Mouse (Mus musculus) forebrain, embryonic 14.5 days (tissue): ENCODE data around the gene Zkscan5. TPM values are rescaled to one million over a fixed set of nuclear protein-coding genes. Genes with fewer than 3 reads are reported as not detected.

ENCODE experiments used
- ATAC-seq: fragments of 200-750 bp; cut with Nextera tagmentation; 2 replicates; pipeline ENCODE4 v1.8.0; 2017; ENCODE audit warnings: mild to moderate bottlenecking, moderate library complexity
- DNase-seq: peaks from one replicate; pipeline ENCODE4 v3.0.0-alpha.2; 2015; ENCODE audit warnings: low spot score
- H3K27ac ChIP-seq: fragments of 300-500 bp; sonication (generic); 2 replicates; pipeline ENCODE4 v1.5.1; 2014; ENCODE audit warnings: low read depth, mild to moderate bottlenecking, control low read depth, low read length, moderate library complexity
- H3K27me3 ChIP-seq: fragments of 300-500 bp; sonication (generic); replicated peaks from 2 replicates; pipeline ENCODE4 v1.6.1; 2014; ENCODE audit warnings: low read length, control low read depth, mixed read lengths; ENCODE audit not compliant: control insufficient read depth, insufficient read depth
- H3K36me3 ChIP-seq: fragments of 300-500 bp; sonication (generic); 2 replicates; pipeline ENCODE4 v1.6.1; 2014; ENCODE audit warnings: low read length, control low read depth; ENCODE audit not compliant: control insufficient read depth, insufficient read depth
- H3K4me1 ChIP-seq: fragments of 300-500 bp; sonication (generic); 2 replicates; pipeline ENCODE4 v1.6.1; 2014; ENCODE audit warnings: antibody characterized with exemption, low read length, control low read depth; ENCODE audit not compliant: control insufficient read depth, insufficient read depth
- H3K4me2 ChIP-seq: fragments of 300-500 bp; sonication (generic); 2 replicates; pipeline ENCODE4 v1.6.1; 2014; ENCODE audit warnings: mild to moderate bottlenecking, control low read depth, low read length
- H3K4me3 ChIP-seq: fragments of 300-500 bp; sonication (generic); 2 replicates; pipeline ENCODE4 v1.5.1; 2014; ENCODE audit warnings: low read depth, low read length, control low read depth
- H3K9ac ChIP-seq: fragments of 300-500 bp; sonication (generic); 2 replicates; pipeline ENCODE4 v1.6.1; 2014; ENCODE audit warnings: mild to moderate bottlenecking, low read length, control low read depth, moderate library complexity
- H3K9me3 ChIP-seq: fragments of 300-500 bp; sonication (generic); replicated peaks from 2 replicates; pipeline ENCODE4 v1.6.1; 2016; ENCODE audit warnings: low read length, control low read depth, mixed read lengths; ENCODE audit not compliant: control insufficient read depth
- WGBS: fragments of 180-500 bp; shearing (Covaris S2); extraction: QIAGEN DNeasy Blood & Tissue Kit; methylation state at CpG from one replicate; pipeline ENCODE4 v1.1.7; 2014; 5-methylcytosine and 5-hydroxymethylcytosine counted together
- polyA plus RNA-seq: library from polyadenylated mRNA; unstranded; fragments of >200 nt; fragmentation: Nextera tagmentation; extraction: Ambion mirVana; gene quantifications from 2 replicates; pipeline ENCODE4 v1.2.1, GENCODE M21; 2014

Zkscan5 gene
- polyA plus RNA-seq, 1 experiment from 2014 or later, result 17.8 TPM

DNA sequence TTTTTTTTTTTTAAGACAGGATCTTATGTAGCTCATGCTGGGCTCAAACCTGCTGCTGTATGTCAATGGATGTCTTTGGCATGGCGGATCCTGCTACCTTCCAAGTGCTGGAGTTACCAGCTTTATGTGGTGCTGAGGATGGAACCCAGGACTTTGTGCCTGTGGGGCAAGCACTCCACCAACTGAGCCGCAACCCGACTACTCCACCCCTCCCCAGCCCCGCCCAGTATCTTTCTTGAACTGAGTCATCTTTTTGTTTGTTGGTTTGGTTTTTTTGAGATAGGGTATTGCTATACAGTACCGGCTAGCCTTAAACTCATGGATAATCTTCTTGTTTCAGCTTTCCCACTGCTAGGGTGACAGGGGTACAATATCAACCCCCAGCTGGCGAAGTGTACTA is 14.9 kb upstream of the Zkscan5 start:
- no peak overlapping the region for H3K4me2 ChIP-seq

DNA sequence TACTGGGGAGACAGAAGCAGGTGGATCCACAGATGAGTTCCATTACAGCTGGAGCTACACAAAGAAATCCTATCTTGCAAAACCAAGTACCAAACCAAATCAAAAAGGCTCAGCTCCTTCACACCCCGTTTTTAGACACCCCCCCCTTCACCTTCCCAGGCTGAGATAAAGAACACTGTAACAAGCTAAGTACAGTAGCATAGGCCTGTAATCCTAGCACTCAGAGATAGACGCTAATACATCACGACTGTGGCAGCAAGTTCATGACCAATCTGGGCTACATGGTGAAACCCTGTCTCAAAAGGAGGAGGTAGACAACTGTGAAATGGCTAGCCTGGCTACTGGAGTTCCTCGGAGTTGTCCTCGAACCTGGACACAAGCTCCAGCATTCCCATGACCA is 14.0 kb upstream of the Zkscan5 start:
- no peak for ATAC-seq
- peaks cover 11% of the 10 kb centered on the region for H3K4me1 ChIP-seq
- no peak for DNase-seq
- WGBS, result 58% methylated on average over 5 of the region's 5 CpGs
- H3K27me3 ChIP-seq, result no peaks in the 10 kb centered on the region
- H3K4me3 ChIP-seq, result peak overlapping the region; percentile 86
- no peaks in the 10 kb centered on the region for H3K9me3 ChIP-seq
- H3K9ac ChIP-seq, result peak overlapping the region; percentile 96
- no peak overlapping the region for H3K27ac ChIP-seq
- H3K36me3 ChIP-seq, result peaks cover 44% of the 10 kb centered on the region
- H3K4me2 ChIP-seq, result peak overlapping the region; percentile 69

More for the DNA sequence above, 14.9 kb upstream of the Zkscan5 start:
- no peak for ATAC-seq
- Histone ChIP-seq H3K4me3 (no peak overlapping the region), H3K9me3 (no peaks in the 10 kb centered on the region), H3K36me3 (peaks cover 42% of the 10 kb centered on the region), H3K4me1 (peaks cover 11% of the 10 kb centered on the region), H3K27ac (no peak overlapping the region), H3K27me3 (no peaks in the 10 kb centered on the region), H3K9ac (no peak overlapping the region)
- DNase-seq, result no peak
- WGBS, result 92% methylated on average over 6 of the region's 6 CpGs

DNA sequence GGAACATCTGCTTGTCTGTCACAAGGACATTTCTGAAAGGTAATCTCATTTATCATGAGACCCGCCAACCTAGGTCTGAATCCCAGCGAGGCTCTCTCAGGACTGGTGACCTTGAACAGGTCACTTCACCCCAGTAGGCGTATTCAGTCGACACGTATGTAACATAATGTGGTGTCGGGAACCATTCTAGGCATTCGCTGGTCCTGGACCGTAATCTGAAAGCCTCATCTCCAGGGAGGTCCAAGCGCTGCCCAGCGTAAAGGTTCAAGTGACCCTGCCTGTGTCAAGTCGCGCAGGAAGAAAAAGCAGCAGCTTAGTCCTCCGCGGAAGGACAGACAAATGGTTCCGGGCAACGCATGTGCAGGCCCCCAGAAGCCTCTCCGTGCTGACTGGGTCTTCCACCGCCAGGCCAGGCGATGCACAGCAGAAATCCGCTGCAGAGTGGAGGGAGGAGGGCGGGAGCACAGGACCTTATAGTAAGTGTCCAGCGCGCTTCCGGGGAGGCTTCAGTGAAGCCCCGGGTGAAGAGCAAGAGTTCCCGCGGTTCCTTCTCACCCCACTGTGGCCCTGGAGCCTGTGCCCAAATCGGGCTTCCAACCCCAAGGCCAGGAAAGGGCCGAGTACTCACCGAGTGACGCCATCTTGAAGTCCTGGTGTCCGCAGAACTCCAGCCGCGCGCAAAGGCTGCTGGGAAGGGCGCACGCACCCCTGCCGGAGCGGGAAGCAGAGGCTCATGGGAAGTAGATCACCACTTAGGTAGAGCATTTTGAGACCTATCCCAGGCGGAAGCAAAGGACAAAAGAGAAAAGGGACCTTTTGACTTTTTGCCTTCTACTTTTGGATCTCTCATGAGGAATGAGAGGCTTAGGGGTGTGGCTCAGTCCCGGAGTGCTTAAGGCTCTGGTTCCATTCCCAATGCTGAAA is 13.2 kb upstream of the Zkscan5 start:
- no peaks in the 10 kb centered on the region for H3K9me3 ChIP-seq
- peak overlapping the region; percentile 69 for H3K4me2 ChIP-seq
- 1% methylated on average over 41 of the region's 41 CpGs for WGBS
- H3K27me3 ChIP-seq, result no peaks in the 10 kb centered on the region
- H3K27ac ChIP-seq, result peak overlapping the region; percentile 72
- H3K36me3 ChIP-seq, result peaks cover 44% of the 10 kb centered on the region
- H3K4me3 ChIP-seq, result peak overlapping the region; percentile 86
- peak overlapping the region; percentile 96 for H3K9ac ChIP-seq
- DNase-seq (peak; percentile 95), ATAC-seq (peak; percentile 94)
- peaks cover 11% of the 10 kb centered on the region for H3K4me1 ChIP-seq

DNA sequence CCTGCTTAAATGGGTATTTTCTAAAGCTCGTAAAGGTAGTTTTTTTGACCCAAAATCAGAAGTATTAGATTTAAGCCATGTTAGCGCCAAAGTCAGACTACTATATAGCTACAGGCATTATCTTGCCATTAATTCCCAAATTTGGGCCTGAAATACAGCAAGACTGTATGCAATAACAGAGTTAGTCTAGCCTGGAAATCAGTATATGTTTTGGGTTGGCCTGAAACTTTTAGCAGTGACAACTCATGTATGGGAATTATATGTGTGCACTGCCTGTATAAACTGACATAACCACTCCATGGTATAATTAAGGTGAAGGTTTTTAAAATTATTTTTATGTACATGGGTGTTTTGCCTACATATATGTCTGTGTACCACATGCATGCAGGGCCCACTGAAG is 12.4 kb upstream of the Zkscan5 start, which contains the start of gene Atp5j2:
Gene Atp5j2 (minus strand): TSS at position 101 of the 400 bp plus-strand sequence.
- ATAC-seq (peak; percentile 1; the same call in 1 of the 2 replicates), DNase-seq (no peak)
- Histone ChIP-seq H3K4me1 (peaks cover 11% of the 10 kb centered on the region), H3K9ac (peak within 1 kb of the TSS; percentile 96), H3K4me3 (peak within 1 kb of the TSS; percentile 86), H3K9me3 (no peaks in the 10 kb centered on the region), H3K27me3 (no peaks in the 10 kb centered on the region), H3K36me3 (peaks cover 39% of the 10 kb centered on the region), H3K4me2 (peak within 1 kb of the TSS; percentile 69), H3K27ac (peak within 1 kb of the TSS; percentile 72)
- 79% methylated on average over 2 of the region's 2 CpGs for WGBS

DNA sequence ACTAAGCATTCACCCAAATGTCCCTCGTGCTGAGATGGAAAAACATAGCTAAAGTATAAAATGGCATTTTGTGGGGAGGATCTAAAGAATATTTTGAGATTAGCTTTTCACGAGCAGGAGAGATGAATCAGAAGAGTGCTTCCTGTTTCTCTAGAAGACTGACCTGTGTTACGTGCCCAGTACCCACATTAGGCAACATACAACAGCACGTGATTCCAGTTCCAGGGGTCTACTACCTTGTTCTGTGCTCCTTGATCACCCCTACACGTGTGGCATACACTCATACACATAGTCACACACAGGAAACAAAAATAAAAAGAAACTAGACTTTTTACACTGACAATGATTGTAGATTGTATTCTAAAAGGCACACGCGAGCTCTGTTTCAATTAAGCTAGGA is 4.0 kb upstream of the Zkscan5 start:
- 79% methylated on average over 7 of the region's 7 CpGs for WGBS

DNA sequence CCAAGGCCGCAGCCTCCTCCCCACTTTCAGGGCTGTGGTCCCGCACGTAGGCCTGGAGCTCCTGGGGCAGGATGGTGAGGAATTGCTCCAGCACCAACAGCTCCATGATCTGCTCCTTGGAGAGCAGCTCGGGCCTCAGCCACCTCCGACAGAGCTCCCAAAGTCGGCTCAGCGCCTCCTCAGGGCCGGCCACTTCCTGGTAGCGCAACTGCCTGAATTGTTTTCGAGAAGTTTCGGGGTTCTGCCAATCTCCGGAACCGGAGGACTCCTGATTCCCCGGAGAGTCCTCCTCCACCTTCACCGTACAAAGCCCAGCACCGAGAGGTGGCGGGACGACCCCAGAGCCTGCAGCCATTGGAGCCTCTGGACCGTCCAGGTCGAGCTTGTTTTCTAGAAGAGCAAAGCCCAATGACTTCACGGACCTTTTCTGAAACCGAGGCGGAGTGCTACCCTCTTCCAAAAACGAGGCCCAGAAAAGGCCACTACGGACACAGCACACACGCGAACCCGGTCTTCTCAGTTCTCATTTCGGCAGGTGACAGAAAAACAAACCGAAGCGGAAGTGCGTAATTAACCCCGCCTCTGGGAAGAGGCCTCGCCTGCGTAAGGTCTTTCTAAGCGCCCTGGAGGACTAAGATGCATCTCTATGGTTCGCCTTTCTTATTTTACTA is 2.9 kb upstream of the Zkscan5 start, which contains the start of gene Zkscan14:
Gene Zkscan14 (minus strand): TSS at position 548 of the 671 bp plus-strand sequence.
- ATAC-seq (peak; percentile 18; the same call in 1 of the 2 replicates), DNase-seq (peak; percentile 97)
- 2% methylated on average over 37 of the region's 37 CpGs for WGBS
- Histone ChIP-seq H3K36me3 (peaks cover 8% of the 10 kb centered on the region; the same call in 1 of the 2 replicates), H3K9ac (peak within 1 kb of the TSS; percentile 80), H3K9me3 (no peaks in the 10 kb centered on the region), H3K4me3 (peak within 1 kb of the TSS; percentile 82), H3K27ac (0 out of 2 replicates have a peak within 1 kb of the TSS, but pooled peaks have one; percentile 4), H3K27me3 (no peaks in the 10 kb centered on the region), H3K4me1 (peaks cover 18% of the 10 kb centered on the region), H3K4me2 (peak within 1 kb of the TSS; percentile 94)

More for the DNA sequence above, 4.0 kb upstream of the Zkscan5 start:
- DNase-seq (no peak), ATAC-seq (no peak)
- peak overlapping the region; percentile 94; the same call in 1 of the 2 replicates for H3K4me2 ChIP-seq
- H3K9ac ChIP-seq, result no peak overlapping the region
- H3K27me3 ChIP-seq, result no peaks in the 10 kb centered on the region
- peaks cover 13% of the 10 kb centered on the region for H3K4me1 ChIP-seq
- H3K27ac ChIP-seq, result no peak overlapping the region
- no peaks in the 10 kb centered on the region for H3K9me3 ChIP-seq
- H3K4me3 ChIP-seq, result peak overlapping the region; percentile 82; the same call in 1 of the 2 replicates
- H3K36me3 ChIP-seq, result peaks cover 19% of the 10 kb centered on the region

DNA sequence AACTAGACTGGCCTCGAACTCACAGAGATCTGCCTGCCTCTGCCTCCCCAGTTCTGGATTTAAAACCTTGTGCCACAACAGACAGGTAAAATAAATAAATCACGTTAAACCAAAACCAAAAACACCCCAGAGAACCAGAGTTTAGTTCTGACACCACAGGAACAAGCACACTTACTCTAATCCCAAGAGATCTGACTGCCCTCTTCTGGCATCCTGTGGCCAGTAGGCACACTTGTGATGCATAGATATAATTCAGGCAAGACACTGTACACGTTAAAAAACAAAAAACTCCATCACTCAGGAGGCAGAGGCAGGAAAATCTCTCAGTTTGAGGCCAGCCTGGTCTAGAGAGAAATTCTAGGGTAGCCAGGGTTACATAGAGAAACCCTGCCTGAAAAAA is 1.9 kb upstream of the Zkscan5 start:
- 52% methylated on average over 3 of the region's 3 CpGs for WGBS
- Histone ChIP-seq H3K27me3 (no peaks in the 10 kb centered on the region), H3K9me3 (no peaks in the 10 kb centered on the region), H3K36me3 (peaks cover 7% of the 10 kb centered on the region; the same call in 1 of the 2 replicates), H3K4me3 (no peak overlapping the region), H3K9ac (no peak overlapping the region), H3K27ac (no peak overlapping the region), H3K4me1 (peaks cover 18% of the 10 kb centered on the region), H3K4me2 (no peak overlapping the region)
- DNase-seq, result no peak
- ATAC-seq, result no peak

DNA sequence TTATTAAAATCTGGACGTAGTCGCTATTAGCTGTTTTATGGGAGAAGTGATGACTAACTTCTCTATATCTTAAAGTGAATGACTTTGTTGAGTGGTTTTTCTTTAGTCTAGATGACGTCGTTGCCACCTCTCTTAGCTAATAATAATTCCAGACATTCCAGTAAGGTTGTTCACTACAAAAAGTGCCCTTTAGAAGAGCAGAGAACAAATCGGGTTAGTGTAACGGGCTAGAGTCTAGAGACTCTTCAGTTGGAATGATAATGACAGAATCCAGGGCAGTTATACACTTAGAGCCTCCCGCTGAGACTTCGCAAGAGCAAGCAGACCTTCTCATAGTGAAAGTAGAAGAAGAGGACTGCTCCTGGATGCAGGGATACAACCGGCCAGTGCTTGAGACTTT is 679 bp downstream of the Zkscan5 start:
- DNase-seq (no peak), ATAC-seq (no peak)
- peak overlapping the region; percentile 71 for H3K9ac ChIP-seq
- H3K9me3 ChIP-seq, result no peaks in the 10 kb centered on the region
- peak overlapping the region; percentile 57 for H3K4me3 ChIP-seq
- 27% methylated on average over 9 of the region's 9 CpGs for WGBS
- no peak overlapping the region for H3K27ac ChIP-seq
- H3K27me3 ChIP-seq, result no peaks in the 10 kb centered on the region
- peaks cover 18% of the 10 kb centered on the region for H3K4me1 ChIP-seq
- H3K4me2 ChIP-seq, result peak overlapping the region; percentile 67
- H3K36me3 ChIP-seq, result no peaks in the 10 kb centered on the region
